Mouse (Mus musculus) midbrain, embryonic 14.5 days (tissue): Measurements from ENCODE around the gene Nid1. TPM values are rescaled to one million over a fixed set of nuclear protein-coding genes. Genes with fewer than 3 reads are reported as not detected.
A peak's percentile ranks its signal among the peaks of the same experiment; 100 is the strongest.
"Not testable (repeated sequence)": the region's sequence is repeated elsewhere in the genome, so short reads cannot be mapped to it uniquely, and the experiment has no call there.

Experiments used
- ATAC-seq: fragments of 200-750 bp; cut with Nextera tagmentation; 2 replicates; pipeline ENCODE4 v1.8.0; 2017; ENCODE audit warnings: moderate number of reproducible peaks, moderate library complexity; ENCODE audit not compliant: low FRiP score, low TSS enrichment
- DNase-seq: peaks from one replicate; pipeline ENCODE4 v3.0.0-alpha.2; 2015
- H3K27ac ChIP-seq: fragments of 300-500 bp; sonication (generic); replicated peaks from 2 replicates; pipeline ENCODE4 v1.5.1; 2014; ENCODE audit warnings: mild to moderate bottlenecking, low read depth, low read length, moderate library complexity
- H3K27me3 ChIP-seq: fragments of 300-500 bp; sonication (generic); 2 replicates; pipeline ENCODE4 v1.6.1; 2014; ENCODE audit warnings: low read length, control low read depth, mixed read lengths; ENCODE audit not compliant: control insufficient read depth, insufficient read depth
- H3K36me3 ChIP-seq: fragments of 300-500 bp; sonication (generic); 2 replicates; pipeline ENCODE4 v1.6.1; 2014; ENCODE audit warnings: low read length, control low read depth; ENCODE audit not compliant: control insufficient read depth, insufficient read depth
- H3K4me1 ChIP-seq: fragments of 300-500 bp; sonication (generic); 2 replicates; pipeline ENCODE4 v1.6.1; 2014; ENCODE audit warnings: mild to moderate bottlenecking, antibody characterized with exemption, low read length, control low read depth; ENCODE audit not compliant: control insufficient read depth, insufficient read depth
- H3K4me2 ChIP-seq: fragments of 300-500 bp; sonication (generic); 2 replicates; pipeline ENCODE4 v1.6.1; 2014; ENCODE audit warnings: mild to moderate bottlenecking, low read length, moderate library complexity
- H3K4me3 ChIP-seq: fragments of 300-500 bp; sonication (generic); replicated peaks from 2 replicates; pipeline ENCODE4 v1.5.1; 2014; ENCODE audit warnings: low read depth, low read length
- H3K9ac ChIP-seq: fragments of 300-500 bp; sonication (generic); replicated peaks from 2 replicates; pipeline ENCODE4 v1.6.1; 2014; ENCODE audit warnings: mild to moderate bottlenecking, low read length, moderate library complexity
- H3K9me3 ChIP-seq: fragments of 300-500 bp; sonication (generic); 2 replicates; pipeline ENCODE4 v1.6.1; 2016; ENCODE audit warnings: low read length, control low read depth, mixed read lengths; ENCODE audit not compliant: control insufficient read depth
- WGBS: fragments of 180-500 bp; shearing (Covaris S2); extraction: QIAGEN DNeasy Blood & Tissue Kit; methylation state at CpG from one replicate; pipeline ENCODE4 v1.1.7; 2014; 5-methylcytosine and 5-hydroxymethylcytosine counted together
- polyA plus RNA-seq: library from polyadenylated mRNA; unstranded; fragments of >200 nt; fragmentation: Nextera tagmentation; extraction: Ambion mirVana; gene quantifications from 2 replicates; pipeline ENCODE4 v1.2.1, GENCODE M21; 2014

Nid1 gene
- polyA plus RNA-seq = 28.5 and 49.1 TPM in 2 replicates

- not testable (repeated sequence) for H3K27me3 ChIP-seq, DNase-seq, H3K9ac ChIP-seq, H3K4me1 ChIP-seq, H3K9me3 ChIP-seq, H3K36me3 ChIP-seq, H3K27ac ChIP-seq
- peak; percentile 36 for ATAC-seq
- Histone ChIP-seq H3K4me3 (0 out of 2 replicates have a peak within 1 kb of the TSS, but pooled peaks have one; percentile 18), H3K4me2 (peak within 1 kb of the TSS; percentile 37)
- 2% methylated on average over 21 of the region's 39 CpGs for WGBS
Measured at GRCm38 (mm10) chr13:13437460-13438015, at the start of gene Nid1. Nid1 (plus strand) TSS chr13:13437551.

GRCm38 (mm10) chr13:13393228-13394095 is 43.9 kb upstream of the Nid1 start, which contains the start of gene Gpr137b:
Gpr137b (minus strand) TSS chr13:13394014.
- peak within 1 kb of the TSS; percentile 70; the same call in 1 of the 2 replicates for H3K27ac ChIP-seq
- under 1% methylated on average over 52 of the region's 78 CpGs for WGBS

GRCm38 (mm10) chr13:13394096-13394395 is 43.3 kb upstream of the Nid1 start:
- not testable (repeated sequence) for H3K27me3 ChIP-seq, H3K36me3 ChIP-seq, H3K9me3 ChIP-seq, H3K9ac ChIP-seq, H3K4me1 ChIP-seq, H3K27ac ChIP-seq
- Histone ChIP-seq H3K4me3 (peak overlapping the region; percentile 32), H3K4me2 (peak overlapping the region; percentile 49)
- DNase-seq (peak; percentile 83), ATAC-seq (peak; percentile 73; the same call in 1 of the 2 replicates)
- WGBS = under 1% methylated on average over 13 of the region's 15 CpGs

More at GRCm38 (mm10) chr13:13393228-13394095, 43.9 kb upstream of the Nid1 start, which contains the start of gene Gpr137b:
- H3K4me2 ChIP-seq = peak within 1 kb of the TSS; percentile 49
- DNase-seq = peak; percentile 77
- ATAC-seq = peak; percentile 90
- H3K4me3 ChIP-seq = peak within 1 kb of the TSS; percentile 39
- not testable (repeated sequence) for H3K9me3 ChIP-seq, H3K36me3 ChIP-seq, H3K4me1 ChIP-seq, H3K27me3 ChIP-seq
- H3K9ac ChIP-seq = peak within 1 kb of the TSS; percentile 51; the same call in 1 of the 2 replicates

GRCm38 (mm10) chr13:13400851-13401250 is 36.5 kb upstream of the Nid1 start:
- H3K27ac ChIP-seq, H3K36me3 ChIP-seq, DNase-seq, H3K4me3 ChIP-seq, H3K4me2 ChIP-seq, H3K27me3 ChIP-seq, H3K9ac ChIP-seq, ATAC-seq, H3K4me1 ChIP-seq, H3K9me3 ChIP-seq: not testable (repeated sequence)
- WGBS = 75% methylated on average over 3 of the region's 3 CpGs

- H3K4me3 ChIP-seq, H3K9me3 ChIP-seq, H3K27ac ChIP-seq, H3K4me1 ChIP-seq, ATAC-seq, H3K4me2 ChIP-seq, DNase-seq, H3K9ac ChIP-seq, H3K36me3 ChIP-seq, H3K27me3 ChIP-seq: not testable (repeated sequence)
- WGBS = 71% methylated on average over 5 of the region's 5 CpGs
Measured at GRCm38 (mm10) chr13:13402818-13403217, 34.5 kb upstream of the Nid1 start.

- H3K27ac ChIP-seq, ATAC-seq, DNase-seq, H3K9ac ChIP-seq, H3K4me3 ChIP-seq, H3K4me1 ChIP-seq, H3K27me3 ChIP-seq, H3K9me3 ChIP-seq, H3K36me3 ChIP-seq, H3K4me2 ChIP-seq: not testable (repeated sequence)
- WGBS = 79% methylated on average over 2 of the region's 3 CpGs
Measured at GRCm38 (mm10) chr13:13403366-13403765, 34.0 kb upstream of the Nid1 start.

GRCm38 (mm10) chr13:13403839-13404238 is 33.5 kb upstream of the Nid1 start:
- H3K4me2 ChIP-seq, H3K4me1 ChIP-seq, H3K4me3 ChIP-seq, H3K9ac ChIP-seq, H3K9me3 ChIP-seq, H3K27me3 ChIP-seq, DNase-seq, ATAC-seq, H3K36me3 ChIP-seq, H3K27ac ChIP-seq: not testable (repeated sequence)
- 82% methylated on average over 4 of the region's 6 CpGs for WGBS

- not testable (repeated sequence) for H3K4me1 ChIP-seq, H3K4me3 ChIP-seq, DNase-seq, H3K9ac ChIP-seq, ATAC-seq, H3K27ac ChIP-seq, H3K9me3 ChIP-seq, H3K36me3 ChIP-seq, H3K4me2 ChIP-seq, H3K27me3 ChIP-seq
- WGBS = 84% methylated on average over 6 of the region's 6 CpGs
Measured at GRCm38 (mm10) chr13:13404517-13405155, 32.7 kb upstream of the Nid1 start.
